Mouse (Mus musculus): ENCODE data around the gene Fbll1.

Fbll1 gene

DNA sequence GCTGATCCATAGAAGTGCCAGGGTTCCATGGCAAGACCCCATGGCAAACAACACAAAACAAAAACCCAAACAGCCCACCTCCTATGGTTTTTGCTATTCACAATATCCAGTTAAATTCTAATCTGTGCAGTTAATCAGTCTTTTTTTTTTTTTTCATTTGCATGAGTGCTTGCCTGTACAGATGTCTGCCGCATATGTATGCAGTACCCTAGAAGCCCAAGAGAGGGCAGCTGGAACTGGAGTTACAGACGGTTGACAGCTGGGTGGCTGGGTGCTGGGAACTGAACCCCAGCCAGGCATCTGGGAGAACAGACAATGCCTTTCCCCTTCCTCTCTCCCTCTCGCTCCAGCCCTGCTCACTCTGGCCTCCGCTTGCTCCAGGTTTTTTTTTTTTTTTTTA, 14.1 kb downstream of the Fbll1 start:
- in situ Hi-C loops (cut with MboI, MseI), result loop anchor here (5.0 to 25.0 kb wide), 3 partner anchors 38 to 1072 kb away; partner anchors contain the start of gene Spdl1

DNA sequence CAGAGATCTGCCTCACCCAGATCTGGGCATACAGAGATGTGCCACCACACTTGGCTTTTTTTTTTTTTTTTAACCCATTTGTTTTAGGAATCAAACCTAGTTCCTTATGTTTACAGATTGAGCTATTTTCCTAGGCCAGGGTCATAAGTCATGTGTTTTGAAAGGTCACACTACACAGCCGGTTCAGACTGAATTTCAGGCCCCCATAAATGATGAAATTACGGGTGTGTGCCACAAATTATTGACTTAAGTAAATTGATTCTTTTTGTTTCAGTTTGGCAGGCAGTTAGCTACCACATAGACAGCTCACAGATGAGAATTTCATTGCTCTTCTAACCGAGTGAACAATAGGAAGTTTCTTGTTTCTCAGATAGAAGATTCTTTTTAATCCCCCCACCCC, 14.7 kb downstream of the Fbll1 start:
- in situ Hi-C loops (cut with MboI, MseI), result loop anchor here (5.0 to 25.0 kb wide), 3 partner anchors 38 to 1072 kb away; partner anchors contain the start of gene Spdl1

DNA sequence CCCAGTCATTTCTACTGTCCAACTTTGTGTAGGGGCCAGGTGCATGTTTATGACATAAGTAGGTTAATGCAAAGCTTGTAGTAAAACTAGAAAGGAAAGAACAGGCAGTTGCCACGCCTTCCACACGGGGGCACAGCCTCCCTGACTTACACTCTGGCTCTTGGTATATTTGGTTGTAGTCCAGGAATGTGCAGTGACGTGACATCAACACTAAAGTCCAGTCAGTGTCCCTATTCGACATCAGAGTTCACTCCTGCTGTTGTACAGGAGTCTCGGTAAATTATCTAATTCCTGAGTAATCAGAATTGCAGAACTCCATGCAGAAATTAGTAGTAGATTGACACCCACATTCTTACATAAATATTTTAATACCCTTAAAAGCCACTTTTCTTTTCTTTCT, 15.6 kb downstream of the Fbll1 start:
- in situ Hi-C loops (cut with MboI, MseI), result loop anchor here (5.0 to 25.0 kb wide), 3 partner anchors 39 to 1071 kb away; partner anchors contain the start of gene Spdl1

DNA sequence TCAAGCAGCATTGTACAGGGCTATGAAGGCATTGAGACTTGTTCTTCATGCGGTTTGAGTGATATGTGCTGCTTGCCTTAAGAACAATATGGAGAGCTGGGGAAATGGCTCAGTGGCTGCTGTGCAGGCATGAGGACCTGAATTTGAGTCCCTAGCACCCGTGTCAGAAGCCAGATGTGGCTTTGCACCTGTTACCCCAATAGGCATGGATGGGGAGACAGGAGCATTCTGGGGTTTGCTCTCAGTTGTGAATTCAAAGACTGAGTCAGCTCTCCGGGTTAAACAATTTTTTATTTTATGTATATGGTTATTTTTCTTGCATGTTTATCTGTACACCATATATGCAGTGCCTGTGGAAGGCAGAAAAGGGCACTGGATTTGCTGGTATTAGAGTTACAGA, 16.2 kb downstream of the Fbll1 start:
- in situ Hi-C loops (cut with MboI, MseI), result loop anchor here (5.0 to 25.0 kb wide), 3 partner anchors 40 to 1070 kb away; partner anchors contain the start of gene Spdl1

DNA sequence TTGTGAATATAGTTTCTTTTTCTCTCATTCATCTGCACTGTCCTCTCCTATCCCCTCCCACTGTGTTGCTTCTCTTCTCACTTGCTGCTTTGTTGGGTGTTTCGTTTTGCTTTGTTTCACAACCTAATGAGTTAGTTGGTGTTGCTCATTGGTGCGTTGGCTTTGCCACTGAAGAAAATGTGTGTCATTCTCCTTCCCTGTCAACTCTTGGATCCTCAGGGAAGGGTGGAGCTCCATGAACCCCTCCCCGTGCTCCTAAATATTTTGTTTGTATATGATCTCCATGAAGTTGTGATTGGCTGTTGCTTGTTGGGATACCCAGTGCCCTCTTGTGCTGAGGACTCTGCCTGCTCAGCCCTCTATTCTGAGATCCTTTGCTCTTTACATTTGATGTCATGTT, 18.3 kb downstream of the Fbll1 start:
- in situ Hi-C loops (cut with MboI, MseI), result loop anchor here (5.0 to 25.0 kb wide), 3 partner anchors 42 to 1068 kb away; partner anchors contain the start of gene Spdl1

DNA sequence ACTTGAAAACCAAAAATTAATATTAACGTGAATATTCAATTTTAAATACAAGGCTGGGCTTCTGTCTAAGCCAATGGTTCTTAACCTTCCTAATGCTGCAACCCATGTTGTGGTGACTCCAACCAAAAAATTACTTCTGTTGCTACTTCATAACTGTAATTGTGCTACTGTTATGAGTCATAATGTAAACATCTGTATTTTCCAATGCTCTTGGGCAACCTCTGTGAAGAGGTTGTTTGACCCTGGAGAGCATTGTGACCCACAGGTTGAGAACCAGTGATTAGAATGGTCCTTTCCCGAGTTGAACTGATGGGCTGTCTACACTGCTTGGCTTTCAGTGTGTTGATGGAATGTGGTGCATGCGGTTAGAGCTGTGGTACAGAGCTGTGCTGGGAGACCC, 22.2 kb downstream of the Fbll1 start:
- in situ Hi-C loops (cut with MboI, MseI), result loop anchor here (25.0 kb wide), 2 partner anchors 939 to 1064 kb away; partner anchors contain the start of gene Spdl1

DNA sequence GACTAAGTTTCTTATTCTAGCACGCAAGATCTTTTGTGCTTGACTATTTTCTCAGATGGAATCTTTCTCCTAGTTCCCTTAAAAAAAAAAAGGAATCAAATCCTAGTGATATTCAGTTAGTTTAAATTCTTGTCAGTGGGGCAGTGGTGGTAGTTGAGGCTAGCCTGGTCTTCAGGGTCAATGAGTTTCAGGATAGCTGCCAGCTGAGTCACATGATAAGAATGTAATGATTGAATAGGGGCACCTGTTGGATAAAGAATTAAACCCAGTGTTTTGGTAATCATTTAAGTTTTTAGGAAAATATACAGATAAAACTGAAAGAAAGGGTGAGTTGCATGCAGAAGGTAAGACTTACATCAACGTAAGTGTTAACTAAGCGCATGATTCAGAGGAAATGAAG, 23.1 kb downstream of the Fbll1 start:
- in situ Hi-C loops (cut with MboI, MseI), result loop anchor here (25.0 kb wide), 2 partner anchors 938 to 1063 kb away; partner anchors contain the start of gene Spdl1

DNA sequence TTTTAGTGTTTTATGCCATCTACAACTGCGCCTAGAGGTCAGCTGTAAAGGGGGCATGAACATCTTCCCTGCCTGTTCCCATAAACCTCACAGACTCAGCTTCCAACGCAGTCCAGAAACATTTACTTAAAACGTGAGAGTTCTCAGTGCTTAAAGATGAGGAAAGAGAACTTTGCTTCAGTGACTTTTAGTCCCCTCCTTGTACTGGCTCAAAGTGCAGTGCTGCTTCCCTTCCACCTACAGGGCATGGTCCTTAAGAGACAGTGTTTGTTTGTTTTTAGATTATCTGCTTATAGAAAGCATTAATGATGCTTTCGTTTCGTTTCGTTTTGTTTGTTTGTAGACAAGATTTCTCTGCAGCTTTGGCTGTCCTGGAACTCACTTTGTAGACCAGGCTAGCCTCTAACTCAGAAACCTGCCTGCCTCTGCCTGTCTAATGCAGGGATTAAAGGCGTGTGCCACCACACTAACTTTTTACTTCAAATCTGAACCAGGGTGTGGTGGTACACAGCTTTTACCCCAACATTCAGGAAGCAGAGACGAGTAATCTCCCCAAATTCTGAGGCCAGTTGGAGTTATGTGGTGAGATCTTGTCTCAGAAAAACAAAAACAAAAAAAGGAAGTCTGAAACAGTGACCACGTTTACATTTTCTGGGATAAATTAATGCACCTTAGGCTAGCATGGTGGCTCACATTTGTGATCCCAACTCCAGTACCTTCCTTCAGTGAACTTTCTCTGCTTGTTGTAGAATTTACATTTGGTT, 27.8 kb downstream of the Fbll1 start:
- in situ Hi-C loops (cut with MboI, MseI), result no loop called here

DNA sequence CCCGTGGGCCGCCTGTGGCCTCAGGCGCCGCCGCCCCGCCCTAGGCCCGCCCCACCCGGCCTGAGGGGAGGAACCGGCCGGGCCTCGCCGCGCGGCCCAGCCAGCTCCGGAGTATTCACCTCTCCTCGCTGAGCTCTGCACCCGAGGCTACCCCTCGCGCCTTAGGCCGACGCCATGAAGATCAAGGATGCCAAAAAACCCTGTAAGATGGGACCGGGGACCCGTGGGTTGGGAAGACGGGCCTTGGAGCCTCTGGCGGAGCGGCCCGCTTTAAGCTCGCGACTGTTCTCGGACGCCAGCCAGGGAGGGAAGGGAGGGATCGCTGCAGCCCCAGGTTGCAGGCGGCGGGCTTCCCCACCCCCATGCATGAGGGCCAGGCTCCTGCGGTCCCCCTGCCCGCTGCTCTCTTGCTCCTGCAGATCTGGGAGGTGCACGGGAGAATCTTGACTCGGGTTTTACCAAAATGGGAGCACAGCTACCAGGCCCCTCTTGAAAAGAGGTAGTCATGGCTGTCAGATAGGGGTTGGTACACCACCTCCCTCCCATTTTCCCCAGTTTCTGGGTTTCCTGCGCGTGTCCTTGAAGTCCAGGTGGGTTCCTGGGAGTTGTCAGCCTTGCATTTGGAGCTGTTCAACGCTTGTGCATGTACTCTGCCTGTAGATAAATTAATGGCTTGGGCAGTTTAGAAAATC, 28.8 kb downstream of the Fbll1 start:
- in situ Hi-C loops (cut with MboI, MseI), result no loop called here

DNA sequence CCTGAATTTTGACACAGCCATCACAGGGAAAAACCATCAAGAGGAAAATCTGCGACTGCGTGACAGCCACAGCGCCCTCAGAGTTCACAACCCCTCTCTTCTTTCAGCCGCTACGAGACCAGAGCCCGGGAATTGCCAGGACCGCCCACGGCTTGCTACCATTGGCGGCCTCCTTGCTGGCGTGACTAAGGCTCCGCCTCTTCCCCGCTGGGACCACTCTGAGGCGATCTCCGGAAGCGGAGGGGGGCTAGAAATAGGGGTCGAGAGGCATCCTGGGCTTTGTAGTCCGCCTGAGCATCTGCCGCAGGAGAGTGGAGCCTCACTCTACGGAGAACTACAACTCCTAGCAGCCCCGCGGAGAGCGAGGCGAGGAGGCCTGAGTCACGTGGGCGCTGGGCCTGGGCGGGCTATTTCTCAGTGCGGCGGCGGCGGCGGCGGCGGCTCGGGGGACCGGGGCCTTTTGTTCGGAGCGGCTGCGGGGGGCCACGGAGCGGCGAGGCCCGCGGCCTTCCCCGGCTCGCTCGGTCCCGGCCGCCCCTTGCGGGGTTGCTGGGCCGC, 29.4 kb downstream of the Fbll1 start, which contains the start of gene Pank3:
Gene Pank3, plus strand, starts transcription at position 297 of the 558 bp plus-strand sequence.
- in situ Hi-C loops (cut with MboI, MseI), result no loop called here

DNA sequence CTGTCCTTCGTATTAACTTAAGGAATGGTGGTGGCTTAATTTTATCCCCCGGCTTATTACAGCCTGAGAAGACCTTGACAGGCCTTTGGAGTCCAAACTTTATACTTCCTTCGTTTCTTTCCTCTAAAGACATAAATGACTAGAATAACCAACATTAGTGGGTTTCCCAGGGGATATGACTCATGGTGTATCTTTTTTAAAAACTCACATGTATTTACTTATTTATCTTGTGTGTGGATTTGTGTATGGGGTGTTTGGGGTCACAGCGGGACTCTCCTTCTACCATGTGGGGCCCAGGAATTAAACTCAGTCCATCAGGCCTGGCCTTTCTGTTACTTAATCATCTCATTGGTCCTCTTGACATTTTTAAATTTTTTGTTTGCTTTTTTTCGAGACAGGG, 31.8 kb downstream of the Fbll1 start:
- in situ Hi-C loops (cut with MboI, MseI), result no loop called here

DNA sequence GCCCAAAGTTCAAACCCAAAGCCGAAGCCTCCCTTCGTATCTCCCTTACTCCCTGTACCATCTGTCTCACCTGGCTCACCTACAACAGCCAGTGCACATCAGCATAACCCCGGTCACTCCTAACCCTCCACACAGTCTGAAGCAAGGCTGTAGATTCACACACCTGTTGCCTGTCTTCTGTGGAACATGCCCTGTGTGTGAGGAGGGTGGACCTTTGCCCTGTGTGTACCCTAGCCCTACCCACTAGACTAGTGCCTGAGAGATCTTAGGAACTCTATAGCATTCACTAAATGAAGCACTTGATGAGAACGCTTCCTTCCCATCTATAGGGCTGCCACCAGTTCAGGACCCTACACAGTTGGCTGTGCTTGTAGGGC, 38.1 kb downstream of the Fbll1 start:
- in situ Hi-C loops (cut with MboI, MseI), result no loop called here

DNA sequence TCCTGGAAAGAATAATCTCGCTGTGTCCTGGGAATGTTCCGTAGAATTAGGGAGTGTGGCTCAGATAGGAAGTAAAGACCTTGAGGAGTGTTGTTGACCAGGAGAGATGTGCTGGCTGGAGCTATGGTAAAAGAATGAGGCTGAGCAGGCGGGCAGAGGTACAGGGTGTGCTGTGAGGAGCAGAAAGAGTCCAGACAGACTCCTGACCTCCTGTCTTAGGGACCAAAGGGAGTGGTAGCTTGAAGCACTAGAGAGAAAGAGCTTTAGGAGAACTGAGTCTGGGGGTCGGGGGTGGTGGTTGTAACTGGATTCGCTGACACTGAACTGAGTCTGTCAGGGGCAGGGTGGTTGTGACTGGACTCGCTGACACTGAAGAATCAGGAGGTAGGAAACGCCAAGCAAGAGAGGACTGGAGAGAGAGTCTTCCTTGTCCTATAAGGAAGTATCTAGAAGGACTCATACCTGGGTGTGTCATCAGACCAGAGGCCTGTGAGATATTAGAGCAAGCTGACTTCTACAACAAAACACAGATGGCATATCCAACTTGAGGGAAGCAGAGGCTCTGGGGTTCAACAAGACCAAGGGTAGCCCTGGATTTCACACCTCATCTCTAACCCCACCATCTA, 38.6 kb downstream of the Fbll1 start:
- in situ Hi-C loops (cut with MboI, MseI), result no loop called here

DNA sequence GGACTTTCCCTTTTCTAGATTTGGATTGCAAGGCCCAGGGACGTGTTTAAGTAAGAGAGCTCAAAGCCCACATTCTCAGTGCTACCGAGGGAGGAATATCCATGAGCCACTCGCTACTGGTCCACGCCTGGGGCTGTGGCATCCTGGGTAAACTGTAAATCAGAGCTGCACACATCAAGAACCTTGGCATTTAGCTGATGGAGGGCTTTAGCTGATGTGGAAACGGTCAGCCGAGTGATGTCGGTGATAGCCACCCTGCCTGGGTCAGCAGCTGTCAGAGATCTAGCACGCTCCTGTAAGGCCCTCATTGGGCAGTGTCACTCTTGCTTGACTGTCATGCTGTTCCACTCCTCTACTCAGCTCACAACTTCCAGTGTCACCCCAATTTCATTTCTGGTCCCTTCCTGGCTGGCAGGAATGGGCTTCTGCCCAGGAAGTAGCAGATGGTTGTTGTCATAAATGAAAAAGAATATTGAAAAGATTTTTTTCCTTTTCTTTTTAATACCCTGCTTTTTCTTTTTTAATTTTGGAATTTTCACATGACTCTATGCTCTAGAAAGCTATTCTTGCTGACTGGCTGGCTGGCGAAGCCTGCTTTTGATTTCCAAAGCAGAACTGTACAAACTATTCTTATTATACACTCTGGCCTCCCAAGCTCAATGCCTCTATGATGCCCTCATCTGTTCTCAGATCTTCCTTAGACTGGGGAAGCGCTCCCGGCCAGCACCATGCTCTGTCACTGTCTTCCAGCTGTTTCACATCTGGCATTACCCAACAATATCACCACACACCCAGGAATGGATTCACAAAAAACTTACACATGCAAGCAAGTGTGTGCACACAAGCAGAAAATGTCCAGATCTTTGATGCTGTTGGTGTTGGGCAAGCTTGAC, 42.0 kb downstream of the Fbll1 start:
- in situ Hi-C loops (cut with MboI, MseI), result no loop called here

DNA sequence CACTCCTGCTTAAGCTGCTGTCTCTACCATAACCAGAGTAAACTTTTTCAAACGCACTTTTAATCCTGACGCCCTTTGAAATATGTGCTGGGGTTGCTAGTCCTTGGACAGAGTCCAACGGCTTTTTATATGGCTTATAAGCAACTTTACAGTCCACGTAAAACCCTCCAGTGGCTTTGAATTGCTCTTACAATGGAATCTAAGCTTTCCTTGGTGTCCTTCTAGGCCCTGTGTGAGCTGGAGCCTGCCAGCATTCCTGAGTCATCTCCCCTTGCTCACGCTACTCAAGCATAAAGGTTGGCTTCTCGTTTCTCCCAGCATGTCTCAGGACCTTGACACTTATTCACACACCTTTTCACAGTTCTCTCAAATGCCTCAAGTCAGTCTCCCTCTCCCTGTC, 43.1 kb downstream of the Fbll1 start:
- in situ Hi-C loops (cut with MboI, MseI), result no loop called here

DNA sequence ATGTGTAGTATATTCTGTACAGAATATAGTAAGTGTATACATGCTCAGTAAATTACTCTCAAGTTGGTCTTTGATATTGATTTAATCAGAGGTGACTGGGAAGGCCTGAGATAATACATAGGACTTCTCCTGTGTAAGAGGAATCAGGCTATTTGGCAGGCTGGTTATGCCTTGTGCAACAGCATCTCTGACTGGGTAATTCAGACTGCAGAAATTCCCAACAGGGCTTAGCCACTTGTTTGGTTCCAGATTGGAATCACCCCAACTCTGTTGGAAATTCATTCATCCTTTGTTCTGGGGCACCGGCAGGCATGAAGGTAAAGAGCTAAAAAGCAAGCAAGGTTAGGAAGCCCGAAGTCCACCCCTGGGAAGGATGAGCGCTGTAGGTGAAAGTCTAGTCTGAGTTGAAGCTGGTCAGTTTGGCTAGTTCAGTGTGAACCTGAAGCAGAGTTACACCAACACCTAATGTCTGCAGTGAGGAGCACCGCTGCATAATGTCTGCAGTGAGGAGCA, 43.7 kb downstream of the Fbll1 start:
- in situ Hi-C loops (cut with MboI, MseI), result no loop called here

DNA sequence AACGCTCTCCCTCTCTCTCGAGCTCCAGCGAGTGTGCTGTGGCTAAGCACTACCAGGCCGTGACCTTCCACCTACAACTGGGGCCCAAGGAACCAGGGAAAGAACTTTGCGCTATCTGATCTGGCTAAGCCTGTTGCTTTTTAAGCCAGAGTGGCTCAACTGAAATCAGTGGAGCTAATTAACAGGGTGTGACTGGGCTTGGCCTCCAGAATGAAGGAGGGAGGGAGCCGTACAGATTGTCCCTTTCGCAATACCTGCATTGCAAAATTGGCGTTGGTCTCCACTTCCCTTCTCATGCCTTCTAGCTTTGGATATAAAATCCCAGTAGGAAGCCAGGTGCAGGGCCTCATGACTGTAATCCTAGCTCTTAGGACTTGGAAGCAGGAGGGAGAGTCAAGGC, 48.1 kb downstream of the Fbll1 start:
- in situ Hi-C loops (cut with MboI, MseI), result no loop called here

All from regulatory T cell (primary cell).